Mouse (Mus musculus) thymus, postnatal 36 days (tissue): ENCODE data around the gene Gatd1.

Experiments
- DNase-seq, 2 experiments: peaks; one replicate each; pipeline ENCODE4 v3.0.0; 2022; ENCODE audit warnings: mixed read lengths in 2 of 2

Gatd1 gene

DNA sequence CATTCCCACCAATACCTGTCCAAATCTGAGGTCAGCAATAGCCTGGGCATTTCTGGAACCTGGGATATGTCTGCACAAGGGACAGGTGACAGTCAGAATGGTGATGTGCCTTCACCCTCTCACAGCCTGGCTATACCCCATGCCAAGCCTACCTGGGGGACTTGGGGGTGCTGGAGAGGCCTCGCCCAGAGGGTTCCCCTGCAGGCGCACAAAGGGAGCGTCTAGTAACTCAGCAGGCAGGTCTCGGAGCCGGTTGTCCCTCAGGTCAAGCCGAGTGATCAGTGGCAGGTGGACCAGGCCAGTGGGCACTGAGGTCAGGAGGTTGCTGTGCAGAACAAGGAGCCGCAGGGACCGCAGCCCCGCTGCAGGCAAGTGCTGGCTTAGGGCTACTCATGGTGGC is 27.5 kb upstream of the Gatd1 start:
- no peak for DNase-seq

GRCm38 (mm10) chr7:141440613-141441012 is 26.7 kb upstream of the Gatd1 start:
- peak in 1 of 2 experiments; percentile 38 for DNase-seq

DNA sequence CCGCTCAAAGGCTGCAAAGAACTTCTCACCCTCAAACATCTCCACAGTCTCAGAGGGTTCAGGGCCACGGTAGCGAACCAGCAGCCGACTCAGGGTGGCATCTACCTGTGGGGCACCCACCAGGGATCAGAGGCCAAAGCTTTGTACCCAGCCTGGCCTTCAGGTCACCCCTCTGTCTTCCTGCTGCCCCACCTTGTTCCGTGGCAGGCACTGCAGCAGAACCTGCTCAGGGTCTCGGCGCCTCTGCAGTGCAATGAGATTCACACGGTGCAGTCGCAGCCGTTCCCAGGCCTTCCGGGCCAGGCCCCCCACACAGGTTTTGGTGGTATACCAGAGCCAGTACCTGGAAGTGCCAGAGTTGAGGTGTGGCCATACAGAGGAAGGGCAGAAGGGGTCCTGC is 25.9 kb upstream of the Gatd1 start:
- peak in 1 of 2 experiments; percentile 16 for DNase-seq

DNA sequence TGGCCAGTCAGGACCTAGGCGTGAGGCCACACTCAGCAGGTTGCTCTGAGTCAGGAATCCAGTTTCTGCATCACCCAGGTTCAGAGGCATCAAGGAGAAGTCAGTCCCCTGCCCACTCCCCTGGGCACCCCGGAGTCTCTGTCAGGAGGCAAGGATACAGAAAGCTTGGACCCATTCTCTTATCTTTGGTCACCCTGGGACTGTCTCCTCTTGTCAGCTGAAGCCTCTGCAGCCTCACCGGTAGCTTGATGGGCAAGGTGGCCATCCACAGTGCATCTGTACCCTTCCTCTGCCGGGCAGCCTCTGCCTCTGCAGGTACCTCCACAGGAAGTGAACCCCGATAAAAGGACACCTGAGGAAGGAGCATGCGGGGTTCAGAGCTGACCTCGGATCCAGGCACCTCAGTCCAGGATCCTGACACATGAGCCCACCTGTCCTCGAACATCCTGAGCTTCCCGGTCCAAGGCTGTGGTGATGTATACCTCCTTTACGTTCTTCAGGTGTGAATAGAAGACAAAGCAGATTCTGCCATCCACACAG is 25.3 kb upstream of the Gatd1 start:
- DNase-seq: no peak

GRCm38 (mm10) chr7:141438201-141438968 is 24.4 kb upstream of the Gatd1 start:
- DNase-seq: no peak

- peak; percentile 85 to 86 for DNase-seq
Observed at GRCm38 (mm10) chr7:141437178-141438120, 23.5 kb upstream of the Gatd1 start, which contains the start of gene Slc25a22. Gene Slc25a22 (minus strand): TSS chr7:141437892.

GRCm38 (mm10) chr7:141436523-141436892 is 22.6 kb upstream of the Gatd1 start:
- DNase-seq: no peak

DNA sequence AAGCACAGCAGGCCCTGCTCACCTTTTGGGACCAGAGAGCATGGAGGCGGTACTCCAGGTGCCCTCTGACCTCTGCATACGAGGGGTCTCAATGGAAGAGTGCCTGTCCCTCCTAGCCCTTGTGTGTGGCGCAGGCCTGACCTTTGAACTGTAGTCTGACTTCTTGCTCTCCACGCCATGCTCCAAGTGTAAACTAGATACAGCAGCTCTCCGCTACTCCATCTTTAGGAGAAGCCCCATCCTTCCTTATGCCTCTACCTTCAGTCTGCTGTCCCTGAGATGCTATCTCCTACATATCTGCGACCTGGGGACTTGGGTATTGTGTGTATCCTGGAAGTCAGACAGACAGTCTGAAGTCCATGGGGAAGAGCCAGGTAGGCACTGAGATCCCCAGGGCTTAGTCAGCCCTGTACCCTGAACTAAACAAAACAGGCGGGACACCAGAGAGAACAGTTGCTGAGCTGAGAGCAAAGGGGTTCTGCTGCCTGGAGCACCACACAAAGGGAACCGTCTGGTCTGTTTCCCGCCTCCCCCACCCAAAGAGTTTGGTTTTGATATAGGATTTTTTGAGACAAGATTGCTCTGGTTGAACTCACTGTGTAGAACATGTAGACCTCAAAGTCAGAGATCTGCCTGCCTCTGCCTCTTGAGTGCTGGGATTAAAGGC is 22.1 kb upstream of the Gatd1 start:
- DNase-seq: no peak

GRCm38 (mm10) chr7:141435129-141435855 is 21.4 kb upstream of the Gatd1 start:
- DNase-seq: peak; percentile 59 to 70

DNA sequence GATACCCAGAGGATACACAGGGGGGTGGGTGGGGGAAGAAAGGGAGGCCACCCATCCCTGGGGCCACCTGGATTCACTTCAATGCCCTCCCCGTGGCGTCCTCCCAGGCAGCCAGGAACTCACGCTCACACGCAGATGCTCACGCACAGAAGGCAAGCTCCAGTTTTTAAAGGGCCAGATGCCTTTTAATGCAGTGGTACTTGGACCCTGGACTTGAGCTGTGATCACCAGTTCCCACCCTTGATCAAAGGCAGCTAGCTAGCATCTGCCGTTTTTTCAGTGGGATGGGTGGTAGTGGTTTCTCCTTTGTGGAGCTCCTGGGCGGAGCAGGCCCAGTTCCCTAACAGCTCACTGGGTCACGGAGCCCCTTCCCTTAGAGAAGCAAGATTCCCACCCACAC is 20.5 kb upstream of the Gatd1 start:
- DNase-seq: peak in 1 of 2 experiments; percentile 43

DNA sequence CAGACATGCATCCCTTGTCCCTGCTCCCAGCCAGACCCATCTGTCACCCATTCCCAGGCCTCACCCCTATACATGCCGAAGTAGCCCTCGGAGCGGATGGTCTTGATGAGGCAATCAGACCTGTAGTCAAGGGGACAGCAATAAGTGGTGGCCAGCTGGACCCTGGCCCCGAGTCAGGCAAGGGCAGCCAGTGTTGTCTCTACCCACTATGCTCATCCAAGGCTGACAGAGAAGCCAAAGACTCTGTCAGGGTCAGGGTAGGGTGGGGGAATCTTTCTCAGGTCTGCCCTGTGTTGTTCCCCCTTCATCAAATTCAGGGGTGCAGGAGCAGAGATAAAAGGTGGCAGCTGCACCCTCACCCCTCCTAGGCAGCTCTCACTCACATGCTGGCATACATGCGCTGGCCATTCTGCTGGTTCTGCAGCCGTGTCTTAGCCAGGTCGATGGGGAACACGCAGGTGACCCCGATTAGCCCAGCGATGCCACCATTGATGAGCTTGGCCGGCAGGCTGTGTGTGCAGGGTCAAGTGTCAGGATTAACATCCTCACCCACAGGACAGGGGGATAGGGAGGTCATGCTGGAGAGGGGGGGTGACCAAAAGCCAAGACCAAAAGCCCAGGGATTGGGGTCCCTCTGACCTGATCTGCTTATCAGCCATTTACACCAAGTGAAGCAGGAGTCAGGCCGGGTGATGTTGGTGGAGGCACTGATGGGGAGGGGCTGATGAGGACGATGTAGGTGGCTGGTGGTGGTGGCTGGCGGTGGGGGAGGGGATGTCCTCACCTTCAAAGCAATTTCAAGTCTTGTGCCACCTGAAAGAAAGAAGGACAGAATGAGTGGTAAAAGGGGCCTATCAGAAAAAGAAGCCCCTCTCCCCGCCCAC is 19.8 kb upstream of the Gatd1 start:
- DNase-seq: peak in 1 of 2 experiments; percentile 27

DNA sequence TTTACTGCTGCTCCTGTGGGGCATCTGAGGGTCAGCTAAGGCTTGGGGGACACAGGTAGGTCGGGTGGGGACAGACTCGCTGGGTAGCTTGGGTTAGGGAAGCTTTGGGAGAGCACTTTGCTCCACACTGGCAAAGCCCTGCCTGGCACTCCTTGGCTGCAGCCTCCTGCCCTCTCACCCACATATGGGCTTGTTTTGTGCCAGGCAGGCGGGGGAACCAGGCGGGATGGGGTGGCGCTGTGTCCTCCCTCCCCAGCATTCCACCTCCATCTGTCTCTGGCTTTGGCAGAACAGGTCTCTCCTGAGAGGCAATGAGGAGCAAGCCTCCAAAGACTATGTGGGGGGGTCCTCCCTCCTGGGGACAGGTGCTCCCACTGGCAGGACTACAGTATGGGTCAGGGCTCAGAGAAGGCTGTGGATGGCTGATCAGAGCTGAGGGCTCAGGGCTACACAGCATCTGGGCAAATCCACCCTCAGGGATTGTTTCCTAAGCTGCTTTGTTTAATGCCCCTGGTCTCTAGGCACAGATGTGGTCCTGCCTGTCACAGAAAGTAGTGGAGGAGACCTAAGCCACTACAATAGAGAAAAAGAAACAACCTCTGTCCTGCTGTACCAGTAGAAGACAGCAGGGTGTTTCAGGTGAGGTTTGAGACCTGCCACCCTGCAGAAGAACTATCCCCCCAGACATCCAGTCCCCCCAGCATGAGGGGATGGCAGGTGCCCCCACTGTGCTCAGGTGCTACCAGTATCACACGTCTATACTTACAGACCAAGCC is 19.0 kb upstream of the Gatd1 start:
- peak in 1 of 2 experiments; percentile 9 for DNase-seq

GRCm38 (mm10) chr7:141432186-141432611 is 18.3 kb upstream of the Gatd1 start:
- DNase-seq: no peak

- no peak for DNase-seq
Observed at GRCm38 (mm10) chr7:141431434-141432185, 17.7 kb upstream of the Gatd1 start.

- DNase-seq: no peak
Observed at GRCm38 (mm10) chr7:141430585-141431240, 16.8 kb upstream of the Gatd1 start.

DNA sequence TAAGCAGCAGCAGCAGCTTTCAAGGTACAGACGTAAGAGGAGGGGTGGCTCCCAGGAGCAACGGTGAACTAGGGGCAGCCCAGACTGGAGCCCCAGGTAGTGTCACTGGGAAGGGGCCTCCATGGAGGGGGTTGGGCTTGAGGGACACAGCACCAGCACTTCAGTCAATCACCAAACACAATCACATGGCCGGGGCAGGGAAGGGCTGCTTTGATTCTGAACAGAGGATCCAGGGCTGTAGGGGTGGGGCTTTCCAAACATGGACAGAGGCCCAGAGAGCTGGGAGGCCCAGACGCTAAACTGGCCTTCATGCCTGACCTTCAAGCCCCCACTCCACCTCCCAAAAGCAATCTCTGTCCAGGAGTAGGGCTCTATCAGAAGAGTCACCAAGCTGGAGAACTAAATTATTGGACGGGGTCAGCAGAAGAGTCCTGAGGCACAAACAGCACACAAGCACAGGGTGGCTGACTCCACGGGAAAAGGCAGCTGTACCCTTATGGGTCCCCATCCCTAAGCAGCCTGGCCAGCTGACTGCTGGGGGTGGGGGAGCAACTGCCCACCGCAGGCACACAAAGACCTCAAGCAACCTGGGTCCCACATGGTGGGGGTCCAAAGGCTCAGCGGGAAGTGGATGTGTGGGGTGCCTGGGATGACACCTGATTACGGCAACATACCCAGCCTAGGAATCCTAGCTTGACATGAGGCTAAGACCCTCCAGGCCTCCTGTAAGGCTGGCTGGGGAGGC is 16.1 kb upstream of the Gatd1 start:
- peak in 1 of 2 experiments; percentile 5 for DNase-seq

- DNase-seq: peak in 1 of 2 experiments; percentile 20
Observed at GRCm38 (mm10) chr7:141429310-141429709, 15.4 kb upstream of the Gatd1 start, which contains the start of gene Cend1. Gene Cend1 (minus strand): TSS chr7:141429491.

GRCm38 (mm10) chr7:141428701-141429100 is 14.8 kb upstream of the Gatd1 start:
- DNase-seq: no peak
